Mouse (Mus musculus): ENCODE measurements at regions not wholly inside any gene's neighbourhood (a gene's known extent, or its start where the extent isn't known, plus 50 kb on each side); places are given as distances from the start of the nearest gene placed in this dataset.

- no peak for DNase-seq (ENCODE audit: extremely low read depth, low read depth, low spot score)
- TF ChIP-seq CTCF (IDR thresholded peaks at IDR 0.05; ENCODE audit: low read depth, low read length) (no peak), POLR2A (IDR thresholded peaks at IDR 0.05; ENCODE audit: extremely low read depth, insufficient read depth, low read length) (no peak)
- H3K4me3 ChIP-seq (ENCODE audit: insufficient read depth, low read depth, low read length), result no peak overlapping the region
- H3K27me3 ChIP-seq (ENCODE audit: control insufficient read depth, insufficient read depth, low read length), result no peaks in the 10 kb centered on the region
- no peaks in the 10 kb centered on the region for H3K36me3 ChIP-seq (ENCODE audit: control insufficient read depth, insufficient read depth, low read length)
- H3K4me1 ChIP-seq (ENCODE audit: control insufficient read depth, insufficient read depth, low read length), result no peaks in the 10 kb centered on the region
- H3K9ac ChIP-seq (ENCODE audit: low read depth, low read length), result no peak overlapping the region
- no peak overlapping the region for H3K27ac ChIP-seq (replicated peaks; ENCODE audit: insufficient read depth, low read depth, low read length)
- no peaks in the 10 kb centered on the region for H3K79me2 ChIP-seq (ENCODE audit: control insufficient read depth, insufficient read depth, low read length)
Measured at GRCm38 (mm10) chr4:153884044-153884443, 73.0 kb upstream of the A430005L14Rik start.

- Histone ChIP-seq H3K27me3 (ENCODE audit: control insufficient read depth, insufficient read depth, low read length) (no peaks in the 10 kb centered on the region), H3K9ac (ENCODE audit: low read depth, low read length) (no peak overlapping the region), H3K4me3 (ENCODE audit: insufficient read depth, low read depth, low read length) (no peak overlapping the region), H3K79me2 (ENCODE audit: control insufficient read depth, insufficient read depth, low read length) (no peaks in the 10 kb centered on the region), H3K27ac (replicated peaks; ENCODE audit: insufficient read depth, low read depth, low read length) (no peak overlapping the region), H3K4me1 (ENCODE audit: control insufficient read depth, insufficient read depth, low read length) (no peaks in the 10 kb centered on the region), H3K36me3 (ENCODE audit: control insufficient read depth, insufficient read depth, low read length) (no peaks in the 10 kb centered on the region)
- WGBS, result 74% methylated on average over 6 of the region's 6 CpGs
- DNase-seq (ENCODE audit: extremely low read depth, low read depth, low spot score), result no peak
- TF ChIP-seq POLR2A (IDR thresholded peaks at IDR 0.05; ENCODE audit: extremely low read depth, insufficient read depth, low read length) (no peak), CTCF (IDR thresholded peaks at IDR 0.05; ENCODE audit: low read depth, low read length) (no peak)
Measured at GRCm38 (mm10) chr4:153885836-153886235, 71.2 kb upstream of the A430005L14Rik start.

- TF ChIP-seq POLR2A (IDR thresholded peaks at IDR 0.05; ENCODE audit: extremely low read depth, insufficient read depth, low read length), result no peak
- no peak for TF ChIP-seq CTCF (IDR thresholded peaks at IDR 0.05; ENCODE audit: low read depth, low read length)
- no peak for DNase-seq (ENCODE audit: extremely low read depth, low read depth, low spot score)
- 88% methylated on average over 9 of the region's 9 CpGs for WGBS
- H3K4me1 ChIP-seq (ENCODE audit: control insufficient read depth, insufficient read depth, low read length), result no peaks in the 10 kb centered on the region
- no peak overlapping the region for H3K27ac ChIP-seq (replicated peaks; ENCODE audit: insufficient read depth, low read depth, low read length)
- H3K36me3 ChIP-seq (ENCODE audit: control insufficient read depth, insufficient read depth, low read length), result no peaks in the 10 kb centered on the region
- no peaks in the 10 kb centered on the region for H3K79me2 ChIP-seq (ENCODE audit: control insufficient read depth, insufficient read depth, low read length)
- no peak overlapping the region for H3K4me3 ChIP-seq (ENCODE audit: insufficient read depth, low read depth, low read length)
- no peak overlapping the region for H3K9ac ChIP-seq (ENCODE audit: low read depth, low read length)
- H3K27me3 ChIP-seq (ENCODE audit: control insufficient read depth, insufficient read depth, low read length), result no peaks in the 10 kb centered on the region
Measured at GRCm38 (mm10) chr4:153890130-153890529, 66.9 kb upstream of the A430005L14Rik start.

GRCm38 (mm10) chr4:153899721-153900120 lies 57.3 kb upstream of the A430005L14Rik start:
- TF ChIP-seq CTCF (IDR thresholded peaks at IDR 0.05; ENCODE audit: low read depth, low read length) (no peak), POLR2A (IDR thresholded peaks at IDR 0.05; ENCODE audit: extremely low read depth, insufficient read depth, low read length) (no peak)
- H3K27me3 ChIP-seq (ENCODE audit: control insufficient read depth, insufficient read depth, low read length), result no peaks in the 10 kb centered on the region
- no peak overlapping the region for H3K4me3 ChIP-seq (ENCODE audit: insufficient read depth, low read depth, low read length)
- no peaks in the 10 kb centered on the region for H3K79me2 ChIP-seq (ENCODE audit: control insufficient read depth, insufficient read depth, low read length)
- no peaks in the 10 kb centered on the region for H3K36me3 ChIP-seq (ENCODE audit: control insufficient read depth, insufficient read depth, low read length)
- 71% methylated on average over 7 of the region's 7 CpGs for WGBS
- H3K9ac ChIP-seq (ENCODE audit: low read depth, low read length), result no peak overlapping the region
- H3K4me1 ChIP-seq (ENCODE audit: control insufficient read depth, insufficient read depth, low read length), result no peaks in the 10 kb centered on the region
- no peak for DNase-seq (ENCODE audit: extremely low read depth, low read depth, low spot score)
- H3K27ac ChIP-seq (replicated peaks; ENCODE audit: insufficient read depth, low read depth, low read length), result no peak overlapping the region

- WGBS, result 82% methylated on average over 9 of the region's 9 CpGs
- DNase-seq (ENCODE audit: extremely low read depth, low read depth, low spot score), result no peak
- TF ChIP-seq POLR2A (IDR thresholded peaks at IDR 0.05; ENCODE audit: extremely low read depth, insufficient read depth, low read length) (no peak), CTCF (IDR thresholded peaks at IDR 0.05; ENCODE audit: low read depth, low read length) (no peak)
Measured at GRCm38 (mm10) chr4:153905076-153905475, 52.0 kb upstream of the A430005L14Rik start.

GRCm38 (mm10) chr4:153905511-153905910 lies 51.5 kb upstream of the A430005L14Rik start:
- H3K4me1 ChIP-seq (ENCODE audit: control insufficient read depth, insufficient read depth, low read length), result no peaks in the 10 kb centered on the region
- H3K27ac ChIP-seq (replicated peaks; ENCODE audit: insufficient read depth, low read depth, low read length), result no peak overlapping the region
- no peaks in the 10 kb centered on the region for H3K79me2 ChIP-seq (ENCODE audit: control insufficient read depth, insufficient read depth, low read length)
- no peaks in the 10 kb centered on the region for H3K36me3 ChIP-seq (ENCODE audit: control insufficient read depth, insufficient read depth, low read length)
- no peak for DNase-seq (ENCODE audit: extremely low read depth, low read depth, low spot score)
- no peaks in the 10 kb centered on the region for H3K27me3 ChIP-seq (ENCODE audit: control insufficient read depth, insufficient read depth, low read length)
- TF ChIP-seq CTCF (IDR thresholded peaks at IDR 0.05; ENCODE audit: low read depth, low read length) (no peak), POLR2A (IDR thresholded peaks at IDR 0.05; ENCODE audit: extremely low read depth, insufficient read depth, low read length) (no peak)
- H3K9ac ChIP-seq (ENCODE audit: low read depth, low read length), result no peak overlapping the region
- WGBS, result 45% methylated on average over 7 of the region's 7 CpGs
- H3K4me3 ChIP-seq (ENCODE audit: insufficient read depth, low read depth, low read length), result no peak overlapping the region

More at GRCm38 (mm10) chr4:153905076-153905475, 52.0 kb upstream of the A430005L14Rik start:
- Histone ChIP-seq H3K9ac (ENCODE audit: low read depth, low read length) (no peak overlapping the region), H3K4me3 (ENCODE audit: insufficient read depth, low read depth, low read length) (no peak overlapping the region), H3K4me1 (ENCODE audit: control insufficient read depth, insufficient read depth, low read length) (no peaks in the 10 kb centered on the region), H3K27me3 (ENCODE audit: control insufficient read depth, insufficient read depth, low read length) (no peaks in the 10 kb centered on the region), H3K36me3 (ENCODE audit: control insufficient read depth, insufficient read depth, low read length) (no peaks in the 10 kb centered on the region), H3K27ac (replicated peaks; ENCODE audit: insufficient read depth, low read depth, low read length) (no peak overlapping the region), H3K79me2 (ENCODE audit: control insufficient read depth, insufficient read depth, low read length) (no peaks in the 10 kb centered on the region)

All from liver, adult 2 months (tissue).